Mouse (Mus musculus) neural tube, embryonic 10.5 days (tissue): Measurements from ENCODE around the gene Ptpru.

Experiments
- DNase-seq: peaks from one replicate; pipeline ENCODE4 v3.0.0-alpha.2; 2017; ENCODE audit warnings: low spot score; ENCODE audit errors: extremely low spot score

Ptpru gene

GRCm38 (mm10) chr4:131837872-131838524 is at the start of gene Ptpru:
Gene Ptpru, minus strand, starts transcription at chr4:131838288.
- DNase-seq, result peak; percentile 95

GRCm38 (mm10) chr4:131885376-131885775 is 47.3 kb upstream of the Ptpru start:
- no peak for DNase-seq

DNA sequence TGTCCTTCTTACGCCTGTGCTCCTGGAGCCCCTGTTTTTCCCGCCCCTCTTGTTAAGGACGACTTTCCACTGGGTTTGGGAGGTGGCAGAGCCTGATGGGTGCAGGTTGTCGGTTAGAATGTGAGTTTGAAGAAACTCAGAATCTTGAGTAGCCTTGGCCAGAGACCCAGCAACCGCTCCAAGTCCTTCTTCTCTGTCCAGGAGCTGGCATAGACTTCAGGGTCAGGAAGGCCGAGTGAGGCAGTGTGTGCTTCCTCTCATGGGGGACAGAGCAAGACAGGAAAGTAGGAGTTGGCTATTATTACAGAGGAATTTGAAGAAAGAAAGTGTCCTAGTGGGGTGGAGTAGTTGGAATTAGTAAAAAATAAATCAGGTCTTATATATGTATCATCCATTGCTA is 45.5 kb upstream of the Ptpru start:
- no peak for DNase-seq

DNA sequence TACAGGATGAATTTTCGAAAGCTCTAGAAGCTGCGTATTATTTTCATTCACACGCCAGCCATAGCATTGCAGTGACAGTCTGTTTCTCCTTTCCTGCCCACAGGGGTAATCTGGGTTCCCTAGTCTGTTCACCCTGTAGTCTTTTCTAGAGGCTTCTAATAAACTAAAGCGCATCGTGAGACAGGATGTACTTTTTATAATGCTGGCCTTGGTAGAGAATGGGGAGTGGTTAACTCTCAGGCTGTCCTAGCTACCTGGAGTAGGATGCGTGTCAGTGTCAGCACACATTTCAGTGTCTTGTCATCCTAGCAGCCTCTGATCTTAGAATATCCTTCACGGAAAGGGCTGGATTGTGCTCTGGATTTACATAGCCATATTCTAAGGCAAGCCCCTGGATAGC is 43.2 kb upstream of the Ptpru start:
- DNase-seq, result no peak

GRCm38 (mm10) chr4:131879692-131880091 is 41.6 kb upstream of the Ptpru start:
- DNase-seq, result no peak

- DNase-seq, result no peak
These were observed 38.7 kb upstream of the Ptpru start for GRCm38 (mm10) chr4:131876836-131877235.

DNA sequence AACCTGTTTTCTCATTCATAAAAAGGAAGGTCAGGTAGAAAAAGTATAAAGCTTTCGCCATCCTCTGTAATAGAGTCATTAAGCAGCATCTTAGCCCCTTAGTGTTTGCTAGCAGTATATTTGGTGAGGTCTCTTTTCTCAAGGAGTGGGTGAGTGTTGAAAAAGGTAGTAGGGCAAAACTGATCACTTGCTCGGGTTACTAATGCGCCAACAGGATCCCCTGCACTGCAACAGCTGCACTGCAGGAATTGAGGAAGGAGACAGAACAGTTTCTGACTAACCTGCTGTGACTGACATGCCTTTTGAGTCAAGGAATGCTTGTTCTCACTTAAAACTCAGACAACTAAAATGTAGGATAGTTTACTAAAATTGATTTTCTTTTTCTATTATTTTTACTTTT is 37.2 kb upstream of the Ptpru start:
- DNase-seq, result no peak

- no peak for DNase-seq
These were observed 36.5 kb upstream of the Ptpru start for GRCm38 (mm10) chr4:131874567-131874966.

- no peak for DNase-seq
These were observed 36.1 kb upstream of the Ptpru start for GRCm38 (mm10) chr4:131874169-131874536.

DNA sequence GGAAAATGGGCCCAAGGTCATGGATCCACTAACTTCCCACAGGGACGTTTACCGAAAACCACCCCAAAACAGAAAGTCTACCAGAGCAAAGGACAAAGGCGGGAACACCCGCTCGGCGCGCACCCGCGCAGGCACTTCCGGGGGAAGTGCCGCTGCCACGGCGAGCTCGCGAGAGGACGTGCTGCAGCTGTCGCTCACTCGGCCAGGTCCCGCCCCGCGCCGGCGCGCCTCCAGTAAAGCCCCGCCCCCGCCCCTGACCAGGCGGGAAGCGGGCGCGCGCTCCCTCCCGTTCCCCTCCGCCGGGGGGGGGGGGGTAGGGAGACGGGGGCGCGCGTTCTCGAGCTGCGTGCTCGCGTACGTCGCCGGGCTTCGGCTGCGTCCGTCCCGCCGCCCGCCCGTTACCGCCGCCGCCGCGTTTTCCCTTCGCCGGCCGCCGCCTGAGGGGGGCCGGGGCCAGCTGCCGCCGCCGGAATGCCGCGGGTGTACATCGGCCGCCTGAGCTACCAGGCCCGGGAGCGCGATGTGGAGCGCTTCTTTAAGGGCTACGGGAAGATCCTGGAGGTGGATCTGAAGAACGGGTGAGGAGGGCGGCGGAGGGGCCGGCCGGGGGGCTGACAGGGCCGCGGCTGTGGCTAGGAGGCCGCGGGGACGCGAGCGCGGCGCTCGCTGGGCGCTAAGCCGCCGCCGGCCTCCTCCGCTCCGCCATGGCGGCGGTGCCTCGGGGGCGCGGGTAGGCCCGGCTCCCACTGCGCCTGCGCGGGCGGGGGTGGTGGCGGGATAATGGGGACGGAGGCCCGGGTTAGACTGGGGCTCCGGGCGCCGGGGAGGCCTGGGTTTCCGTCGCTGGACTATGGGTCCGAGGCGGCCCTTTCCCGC is 35.4 kb upstream of the Ptpru start, which contains the start of gene Srsf4:
Gene Srsf4 (plus strand): TSS at position 325 of the 876 bp plus-strand sequence.
- DNase-seq, result peak; percentile 97

GRCm38 (mm10) chr4:131872672-131873292 is 34.7 kb upstream of the Ptpru start:
- peak; percentile 24 for DNase-seq

- no peak for DNase-seq
These were observed 23.3 kb upstream of the Ptpru start for GRCm38 (mm10) chr4:131861341-131861739.

- DNase-seq, result peak; percentile 74
These were observed 22.6 kb upstream of the Ptpru start for GRCm38 (mm10) chr4:131860492-131861340.

DNA sequence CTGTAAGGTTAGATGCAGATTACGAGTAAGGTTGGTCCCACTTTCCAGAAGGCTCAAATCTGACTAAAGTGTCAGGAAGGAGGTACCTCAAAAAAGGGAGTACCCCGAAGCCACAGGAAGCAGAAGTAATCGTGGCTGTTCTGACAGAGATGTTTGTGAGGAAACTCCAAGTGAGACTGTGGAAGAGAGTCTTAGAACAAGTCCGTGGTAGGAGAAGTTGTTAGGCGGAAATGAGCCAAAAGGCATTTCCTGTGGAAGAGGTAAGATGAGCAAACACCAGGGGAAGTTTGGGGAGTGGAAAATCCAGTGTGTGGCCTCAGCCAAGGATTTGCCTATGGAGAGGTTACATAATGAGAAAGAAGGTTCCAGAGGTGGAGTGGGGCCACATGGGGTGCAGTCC is 16.9 kb upstream of the Ptpru start:
- DNase-seq, result no peak

- DNase-seq, result no peak
These were observed 12.0 kb upstream of the Ptpru start for GRCm38 (mm10) chr4:131849986-131850638.

DNA sequence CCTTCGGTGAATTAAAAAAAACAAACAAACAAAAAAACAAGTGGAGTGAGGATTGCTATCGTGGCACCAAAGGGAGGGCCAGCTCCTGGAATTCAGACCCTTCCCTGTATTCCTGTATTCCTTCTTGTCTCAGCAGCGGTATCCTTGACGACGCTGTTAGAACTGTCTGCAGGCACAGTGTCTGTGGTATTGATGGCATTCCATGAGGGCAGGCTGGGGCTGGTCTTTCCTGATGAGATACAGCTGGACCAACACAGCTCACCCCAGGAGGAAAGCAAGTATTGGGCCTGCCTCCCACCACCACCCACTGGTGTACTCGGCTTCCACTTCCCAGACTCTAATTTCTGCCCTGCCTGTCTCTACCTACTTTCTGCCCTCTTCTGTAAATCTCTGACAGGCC is 10.0 kb upstream of the Ptpru start:
- DNase-seq, result no peak

GRCm38 (mm10) chr4:131845991-131846778 is 8.1 kb upstream of the Ptpru start:
- no peak for DNase-seq

GRCm38 (mm10) chr4:131843290-131843743 is 5.2 kb upstream of the Ptpru start, which contains the start of gene Mecr:
Gene Mecr, plus strand, starts transcription at chr4:131843470.
- DNase-seq, result peak; percentile 94

- DNase-seq, result peak; percentile 69
These were observed 1.1 kb downstream of the Ptpru start for GRCm38 (mm10) chr4:131836891-131837491.
